Mouse (Mus musculus): ENCODE data around the gene Fgfr2.

The Fgfr2 gene

DNA sequence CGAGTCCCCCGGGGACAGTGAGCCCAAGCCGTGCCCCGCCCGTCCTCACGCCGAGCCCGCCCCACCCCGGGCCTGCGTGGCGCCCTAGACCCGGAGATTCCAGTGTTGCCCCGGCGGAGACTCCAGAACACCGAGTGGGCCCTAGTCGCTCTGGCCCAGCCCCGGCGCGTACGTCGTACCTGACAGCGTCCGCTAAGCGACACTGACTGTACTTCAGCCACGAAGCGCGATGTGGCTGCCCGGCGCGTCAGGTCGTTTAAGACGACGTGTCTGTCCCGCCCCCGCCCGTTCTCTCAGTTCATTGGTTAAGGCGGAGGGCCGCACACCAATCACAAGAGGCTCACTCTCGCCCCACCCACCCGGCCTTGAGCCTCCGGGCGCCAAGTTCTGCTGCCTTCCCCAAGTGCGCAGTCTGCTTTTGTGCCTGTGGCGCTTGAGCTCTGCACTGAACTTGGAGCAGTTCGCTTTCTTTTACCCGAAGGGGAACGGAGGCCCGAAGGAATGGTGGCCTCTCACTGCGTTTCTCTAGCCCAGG, 547.0 kb downstream of the Fgfr2 start, which contains the start of gene Oat:
TSS of gene Oat (minus strand) at position 283 of the 535 bp plus-strand sequence.
- H3K36me3 ChIP-seq (ENCODE audit: control insufficient read depth, insufficient read depth, low read length, poor library complexity, severe bottlenecking): no peaks in the 10 kb centered on the region
- DNase-seq (ENCODE audit: low read depth, low spot score): peak; percentile 97
- H3K27me3 ChIP-seq (ENCODE audit: control insufficient read depth, insufficient read depth, low read length, poor library complexity, severe bottlenecking): no peaks in the 10 kb centered on the region

- no peaks in the 10 kb centered on the region for H3K27me3 ChIP-seq (ENCODE audit: control insufficient read depth, insufficient read depth, low read length, poor library complexity, severe bottlenecking)
- DNase-seq (ENCODE audit: low read depth, low spot score): peak; percentile 92
- no peaks in the 10 kb centered on the region for H3K36me3 ChIP-seq (ENCODE audit: control insufficient read depth, insufficient read depth, low read length, poor library complexity, severe bottlenecking)
Measured at GRCm38 (mm10) chr7:132575623-132576022, 547.5 kb downstream of the Fgfr2 start.

DNA sequence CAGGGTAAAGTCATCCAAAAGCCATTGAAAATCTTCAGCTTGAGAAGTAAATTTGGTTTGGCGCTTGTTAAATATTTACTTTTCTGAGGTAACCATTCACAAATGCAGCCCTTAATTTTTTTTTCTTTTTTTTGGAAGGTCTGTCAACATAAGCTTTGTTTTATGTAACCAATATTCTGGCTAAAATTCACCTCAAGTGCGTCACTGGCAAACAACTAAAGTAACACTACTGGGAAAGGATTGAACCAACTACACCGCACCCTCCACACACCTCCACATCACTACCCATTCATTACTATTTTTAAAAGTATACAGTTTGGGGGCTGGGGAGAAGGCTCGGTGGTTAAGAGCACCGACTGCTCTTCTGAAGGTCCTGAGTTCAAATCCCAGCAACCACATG, 548.5 kb downstream of the Fgfr2 start:
- Histone ChIP-seq H3K27me3 (ENCODE audit: control insufficient read depth, insufficient read depth, low read length, poor library complexity, severe bottlenecking) (no peaks in the 10 kb centered on the region), H3K36me3 (ENCODE audit: control insufficient read depth, insufficient read depth, low read length, poor library complexity, severe bottlenecking) (no peaks in the 10 kb centered on the region)
- no peak for DNase-seq (ENCODE audit: low read depth, low spot score)

DNA sequence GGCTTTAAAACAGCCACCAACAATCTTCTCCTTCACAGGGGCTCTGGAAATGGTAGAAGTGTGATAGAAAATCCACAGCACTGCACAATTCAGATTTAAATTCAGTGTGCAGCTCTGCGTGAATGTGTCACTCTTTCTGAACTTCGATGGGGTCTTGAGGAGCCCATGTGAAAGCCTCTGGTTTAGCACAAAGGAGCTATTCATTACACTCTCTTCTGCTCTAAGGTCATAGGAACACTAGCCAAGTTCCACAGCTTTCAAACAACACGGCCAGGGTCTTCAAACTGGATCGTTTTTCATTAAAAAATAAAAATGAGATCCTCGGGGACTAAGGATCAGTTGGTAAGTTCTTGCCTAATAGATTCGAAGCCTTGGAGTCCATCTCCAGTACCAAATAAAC, 549.9 kb downstream of the Fgfr2 start:
- no peak for DNase-seq (ENCODE audit: low read depth, low spot score)
- H3K27me3 ChIP-seq (ENCODE audit: control insufficient read depth, insufficient read depth, low read length, poor library complexity, severe bottlenecking): no peaks in the 10 kb centered on the region
- H3K36me3 ChIP-seq (ENCODE audit: control insufficient read depth, insufficient read depth, low read length, poor library complexity, severe bottlenecking): no peaks in the 10 kb centered on the region; the same call in 1 of the 2 replicates

DNA sequence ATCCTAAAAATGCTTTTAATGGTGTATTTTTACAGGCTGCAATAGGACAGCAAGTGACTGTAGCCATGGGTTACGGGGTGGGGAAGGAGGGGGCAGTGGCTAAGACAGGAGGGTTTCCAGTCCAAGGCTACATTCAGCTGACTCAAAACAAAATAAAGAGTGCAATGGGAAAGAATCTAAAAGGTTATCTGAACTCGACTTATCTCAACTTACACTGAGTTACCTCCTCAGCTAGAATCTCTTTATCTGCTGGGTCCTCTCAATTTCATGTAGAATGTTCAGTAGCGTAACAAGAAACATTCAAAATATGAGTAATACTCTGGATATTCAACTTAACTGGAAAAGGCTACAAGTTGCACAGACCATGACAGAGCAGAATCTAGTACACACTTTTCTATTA, 550.4 kb downstream of the Fgfr2 start:
- Histone ChIP-seq H3K36me3 (ENCODE audit: control insufficient read depth, insufficient read depth, low read length, poor library complexity, severe bottlenecking) (no peaks in the 10 kb centered on the region; the same call in 1 of the 2 replicates), H3K27me3 (ENCODE audit: control insufficient read depth, insufficient read depth, low read length, poor library complexity, severe bottlenecking) (no peaks in the 10 kb centered on the region)
- no peak for DNase-seq (ENCODE audit: low read depth, low spot score)

- H3K27me3 ChIP-seq (ENCODE audit: control insufficient read depth, insufficient read depth, low read length, poor library complexity, severe bottlenecking): no peaks in the 10 kb centered on the region
- peaks cover 6% of the 10 kb centered on the region; the same call in 1 of the 2 replicates for H3K36me3 ChIP-seq (ENCODE audit: control insufficient read depth, insufficient read depth, low read length, poor library complexity, severe bottlenecking)
- no peak for DNase-seq (ENCODE audit: low read depth, low spot score)
Measured at GRCm38 (mm10) chr7:132571481-132571880, 551.7 kb downstream of the Fgfr2 start.

DNA sequence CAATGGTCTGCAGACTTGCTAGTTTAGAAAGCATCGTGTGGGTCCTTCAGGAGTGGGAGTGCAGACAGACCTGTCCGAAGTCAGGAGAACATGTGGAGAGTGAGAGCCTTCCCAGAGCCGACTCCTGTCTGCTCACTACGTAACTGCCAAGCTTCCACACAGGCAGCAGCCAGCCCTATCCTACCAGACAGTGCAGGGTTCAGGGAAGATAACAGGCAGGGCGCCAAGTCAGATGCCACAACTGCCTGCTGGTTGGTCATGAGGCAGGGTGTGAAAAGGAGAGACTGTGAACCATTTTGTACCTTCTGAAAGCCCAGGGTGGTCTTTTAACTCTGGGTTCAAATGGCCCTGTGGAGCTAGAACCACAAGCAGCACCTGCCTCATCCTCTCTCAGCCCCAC, 553.1 kb downstream of the Fgfr2 start:
- DNase-seq (ENCODE audit: low read depth, low spot score): no peak
- Histone ChIP-seq H3K36me3 (ENCODE audit: control insufficient read depth, insufficient read depth, low read length, poor library complexity, severe bottlenecking) (peaks cover 11% of the 10 kb centered on the region; the same call in 1 of the 2 replicates), H3K27me3 (ENCODE audit: control insufficient read depth, insufficient read depth, low read length, poor library complexity, severe bottlenecking) (no peaks in the 10 kb centered on the region)

- no peaks in the 10 kb centered on the region for H3K27me3 ChIP-seq (ENCODE audit: control insufficient read depth, insufficient read depth, low read length, poor library complexity, severe bottlenecking)
- peaks cover 11% of the 10 kb centered on the region; the same call in 1 of the 2 replicates for H3K36me3 ChIP-seq (ENCODE audit: control insufficient read depth, insufficient read depth, low read length, poor library complexity, severe bottlenecking)
- DNase-seq (ENCODE audit: low read depth, low spot score): peak; percentile 86
Measured at GRCm38 (mm10) chr7:132568817-132569216, 554.3 kb downstream of the Fgfr2 start.

DNA sequence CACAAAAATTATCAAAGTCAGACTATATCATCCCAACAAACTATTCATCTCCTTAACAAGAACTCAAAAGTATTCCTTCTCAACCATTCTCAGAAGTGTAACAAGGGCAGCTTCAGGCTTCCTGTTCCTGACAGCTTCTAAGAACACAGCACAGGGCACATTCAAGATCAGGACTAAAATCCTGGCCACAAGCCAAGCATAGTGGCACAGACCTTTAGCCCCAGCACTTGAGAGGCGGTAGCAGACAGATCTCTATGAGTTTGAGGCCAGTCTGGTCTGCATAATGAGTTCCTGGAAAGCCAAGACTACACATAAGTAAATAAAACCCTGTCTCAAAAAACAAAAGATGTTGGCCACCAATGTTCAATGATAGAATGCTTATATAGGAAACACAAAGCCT, 557.3 kb downstream of the Fgfr2 start:
- Histone ChIP-seq H3K36me3 (ENCODE audit: control insufficient read depth, insufficient read depth, low read length, poor library complexity, severe bottlenecking) (peaks cover 28% of the 10 kb centered on the region), H3K27me3 (ENCODE audit: control insufficient read depth, insufficient read depth, low read length, poor library complexity, severe bottlenecking) (no peaks in the 10 kb centered on the region)
- DNase-seq (ENCODE audit: low read depth, low spot score): no peak

- Histone ChIP-seq H3K27me3 (ENCODE audit: control insufficient read depth, insufficient read depth, low read length, poor library complexity, severe bottlenecking) (no peaks in the 10 kb centered on the region), H3K36me3 (ENCODE audit: control insufficient read depth, insufficient read depth, low read length, poor library complexity, severe bottlenecking) (peaks cover 32% of the 10 kb centered on the region)
- DNase-seq (ENCODE audit: low read depth, low spot score): no peak
Measured at GRCm38 (mm10) chr7:132559138-132559766, 563.9 kb downstream of the Fgfr2 start.

DNA sequence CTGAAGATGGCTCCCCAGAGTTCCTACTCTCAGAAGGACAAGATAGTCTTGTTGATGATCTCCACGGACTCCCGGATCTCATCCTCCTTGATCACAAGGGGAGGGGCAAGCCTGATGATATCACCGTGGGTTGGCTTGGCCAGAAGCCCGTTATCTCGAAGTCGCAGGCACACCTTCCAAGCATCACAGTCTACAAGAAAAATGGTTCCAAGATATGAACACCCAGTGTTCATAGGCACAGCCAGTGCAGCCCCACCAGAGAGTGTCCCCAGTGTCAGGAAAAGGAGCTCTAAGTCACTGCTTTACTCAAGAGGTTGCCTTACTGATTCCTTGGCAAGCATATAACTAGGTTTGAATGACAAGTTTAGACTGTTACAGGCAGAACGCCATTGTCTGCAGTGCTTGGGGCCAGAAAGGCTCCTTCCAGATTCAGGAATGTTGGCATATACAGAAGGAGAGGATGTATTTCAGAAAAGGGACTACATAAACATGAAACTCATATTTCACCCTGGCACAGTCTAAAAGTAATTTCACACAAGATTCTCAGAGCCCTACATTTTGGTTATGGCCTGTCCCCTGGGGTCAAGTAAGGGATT, 564.9 kb downstream of the Fgfr2 start:
- no peak for DNase-seq (ENCODE audit: low read depth, low spot score)
- Histone ChIP-seq H3K36me3 (ENCODE audit: control insufficient read depth, insufficient read depth, low read length, poor library complexity, severe bottlenecking) (peaks cover 27% of the 10 kb centered on the region), H3K27me3 (ENCODE audit: control insufficient read depth, insufficient read depth, low read length, poor library complexity, severe bottlenecking) (no peaks in the 10 kb centered on the region)

DNA sequence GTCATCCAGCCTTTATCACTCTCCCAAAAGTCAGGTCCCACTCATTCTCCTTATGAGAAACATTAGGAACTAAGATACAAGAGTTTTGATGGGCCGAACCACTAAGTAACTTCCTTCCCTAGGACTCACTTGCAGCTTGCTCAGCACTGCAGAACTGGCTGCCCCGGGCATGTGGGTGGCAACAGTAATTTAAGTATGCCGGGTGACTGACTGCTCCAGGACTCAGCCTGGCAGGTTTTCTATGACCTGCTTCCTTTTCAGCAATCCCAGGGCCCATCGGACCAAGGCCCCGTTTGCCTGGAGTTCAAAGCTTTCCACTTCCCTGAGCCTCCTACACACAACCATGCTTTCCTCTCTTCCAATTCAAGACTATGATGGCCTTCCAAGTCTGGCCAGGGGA, 566.6 kb downstream of the Fgfr2 start:
- DNase-seq (ENCODE audit: low read depth, low spot score): no peak
- H3K36me3 ChIP-seq (ENCODE audit: control insufficient read depth, insufficient read depth, low read length, poor library complexity, severe bottlenecking): peaks cover 19% of the 10 kb centered on the region
- no peaks in the 10 kb centered on the region for H3K27me3 ChIP-seq (ENCODE audit: control insufficient read depth, insufficient read depth, low read length, poor library complexity, severe bottlenecking)

DNA sequence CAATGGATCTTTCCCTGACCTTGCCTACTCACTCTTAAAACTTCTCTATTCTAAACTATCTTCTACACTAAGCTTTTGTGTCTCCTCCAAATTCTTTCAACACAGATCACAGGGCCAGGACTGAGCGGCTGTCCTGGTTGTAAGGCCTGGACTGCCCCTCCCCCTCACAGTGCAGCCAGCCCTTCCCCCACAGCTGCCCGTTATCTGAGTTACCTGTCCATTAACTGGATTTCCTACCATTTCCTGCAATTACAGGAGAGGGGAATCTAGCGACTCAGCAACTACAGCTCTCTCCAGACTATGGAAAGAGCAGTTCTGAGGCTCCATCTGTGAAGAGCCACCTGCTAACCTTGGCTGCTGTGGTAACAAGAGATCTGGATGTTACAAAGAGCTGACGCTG, 567.2 kb downstream of the Fgfr2 start:
- Histone ChIP-seq H3K36me3 (ENCODE audit: control insufficient read depth, insufficient read depth, low read length, poor library complexity, severe bottlenecking) (peaks cover 14% of the 10 kb centered on the region), H3K27me3 (ENCODE audit: control insufficient read depth, insufficient read depth, low read length, poor library complexity, severe bottlenecking) (no peaks in the 10 kb centered on the region)
- no peak for DNase-seq (ENCODE audit: low read depth, low spot score)

DNA sequence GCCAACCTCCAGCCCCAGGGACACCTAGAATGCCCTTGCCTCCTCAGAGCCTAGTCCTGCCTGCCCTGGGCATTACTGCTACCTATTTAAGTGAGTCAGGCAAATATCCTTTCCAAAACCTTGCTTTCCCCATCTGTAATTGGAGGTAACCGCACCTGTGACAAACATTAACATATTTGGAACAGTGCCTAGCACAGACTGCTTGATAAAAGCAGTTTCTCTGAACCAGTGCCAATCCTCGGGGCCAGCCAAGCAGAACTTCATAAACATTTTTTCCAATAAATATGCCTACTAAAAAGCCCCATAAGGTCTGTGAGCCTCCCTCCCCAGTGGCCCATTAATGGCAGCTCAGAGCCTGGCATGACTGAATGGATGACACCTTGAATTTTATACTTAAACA, 569.1 kb downstream of the Fgfr2 start:
- no peaks in the 10 kb centered on the region for H3K27me3 ChIP-seq (ENCODE audit: control insufficient read depth, insufficient read depth, low read length, poor library complexity, severe bottlenecking)
- H3K36me3 ChIP-seq (ENCODE audit: control insufficient read depth, insufficient read depth, low read length, poor library complexity, severe bottlenecking): peaks cover 10% of the 10 kb centered on the region; the same call in 1 of the 2 replicates
- no peak for DNase-seq (ENCODE audit: low read depth, low spot score)

GRCm38 (mm10) chr7:132551351-132552126, 571.6 kb downstream of the Fgfr2 start:
- Histone ChIP-seq H3K36me3 (ENCODE audit: control insufficient read depth, insufficient read depth, low read length, poor library complexity, severe bottlenecking) (no peaks in the 10 kb centered on the region), H3K27me3 (ENCODE audit: control insufficient read depth, insufficient read depth, low read length, poor library complexity, severe bottlenecking) (no peaks in the 10 kb centered on the region)
- DNase-seq (ENCODE audit: low read depth, low spot score): peak; percentile 95
